Mouse (Mus musculus): Measurements from ENCODE around the gene Trmt112. TPM values are rescaled to one million over a fixed set of nuclear protein-coding genes. Genes with fewer than 3 reads are reported as not detected.

The Trmt112 gene
- polyA plus RNA-seq, 1 experiment from 2014 or later: 155 TPM

GRCm38 (mm10) chr19:6921647-6922567, 12.4 kb downstream of the Trmt112 start, which contains the start of gene Esrra:
TSS of gene Esrra (minus strand) at chr19:6921813.
- DNase-seq (ENCODE audit: extremely low spot score, low spot score): peak; percentile 100
- H3K4me3 ChIP-seq: peak within 1 kb of the TSS; percentile 81
- peaks cover 3% of the 10 kb centered on the region; the same call in 1 of the 2 replicates for H3K36me3 ChIP-seq (replicated peaks)
- H3K4me1 ChIP-seq: peaks cover 49% of the 10 kb centered on the region
- peak within 1 kb of the TSS; percentile 94 for H3K27ac ChIP-seq
- 0 out of 2 replicates have a peak, but pooled peaks cover 3% of the 10 kb centered on the region for H3K9me3 ChIP-seq
- peaks cover 49% of the 10 kb centered on the region for H3K27me3 ChIP-seq (ENCODE audit: poor library complexity, severe bottlenecking)
- WGBS: 1% methylated on average over 66 of the region's 66 CpGs

- peaks cover 61% of the 10 kb centered on the region for H3K27me3 ChIP-seq (ENCODE audit: poor library complexity, severe bottlenecking)
- H3K9me3 ChIP-seq: 0 out of 2 replicates have a peak, but pooled peaks cover 3% of the 10 kb centered on the region
- DNase-seq (ENCODE audit: extremely low spot score, low spot score): no peak
- H3K4me3 ChIP-seq: peak overlapping the region; percentile 81; the same call in 1 of the 2 replicates
- peaks cover 59% of the 10 kb centered on the region for H3K4me1 ChIP-seq
- H3K36me3 ChIP-seq (replicated peaks): peaks cover 2% of the 10 kb centered on the region; the same call in 1 of the 2 replicates
- WGBS: 59% methylated on average over 6 of the region's 6 CpGs
- H3K27ac ChIP-seq: no peak overlapping the region
Measured at GRCm38 (mm10) chr19:6922901-6923735, 13.6 kb downstream of the Trmt112 start.

GRCm38 (mm10) chr19:6924461-6925306, 15.2 kb downstream of the Trmt112 start:
- Histone ChIP-seq H3K27me3 (ENCODE audit: poor library complexity, severe bottlenecking) (peaks cover 77% of the 10 kb centered on the region), H3K4me1 (peaks cover 61% of the 10 kb centered on the region), H3K9me3 (0 out of 2 replicates have a peak, but pooled peaks cover 3% of the 10 kb centered on the region), H3K27ac (no peak overlapping the region), H3K4me3 (peak overlapping the region; percentile 27), H3K36me3 (replicated peaks) (no peaks in the 10 kb centered on the region; the same call in 1 of the 2 replicates)
- 3% methylated on average over 39 of the region's 39 CpGs for WGBS
- DNase-seq (ENCODE audit: extremely low spot score, low spot score): peak; percentile 74

GRCm38 (mm10) chr19:6925307-6925573, 15.7 kb downstream of the Trmt112 start, which contains the start of gene Catsperz:
TSS of gene Catsperz (minus strand) at chr19:6925380.
- Histone ChIP-seq H3K27ac (no peak within 1 kb of the TSS), H3K9me3 (0 out of 2 replicates have a peak, but pooled peaks cover 3% of the 10 kb centered on the region), H3K36me3 (replicated peaks) (no peaks in the 10 kb centered on the region; the same call in 1 of the 2 replicates), H3K27me3 (ENCODE audit: poor library complexity, severe bottlenecking) (peaks cover 82% of the 10 kb centered on the region), H3K4me1 (peaks cover 55% of the 10 kb centered on the region), H3K4me3 (peak within 1 kb of the TSS; percentile 27)
- 7% methylated on average over 9 of the region's 9 CpGs for WGBS
- no peak for DNase-seq (ENCODE audit: extremely low spot score, low spot score)

DNA sequence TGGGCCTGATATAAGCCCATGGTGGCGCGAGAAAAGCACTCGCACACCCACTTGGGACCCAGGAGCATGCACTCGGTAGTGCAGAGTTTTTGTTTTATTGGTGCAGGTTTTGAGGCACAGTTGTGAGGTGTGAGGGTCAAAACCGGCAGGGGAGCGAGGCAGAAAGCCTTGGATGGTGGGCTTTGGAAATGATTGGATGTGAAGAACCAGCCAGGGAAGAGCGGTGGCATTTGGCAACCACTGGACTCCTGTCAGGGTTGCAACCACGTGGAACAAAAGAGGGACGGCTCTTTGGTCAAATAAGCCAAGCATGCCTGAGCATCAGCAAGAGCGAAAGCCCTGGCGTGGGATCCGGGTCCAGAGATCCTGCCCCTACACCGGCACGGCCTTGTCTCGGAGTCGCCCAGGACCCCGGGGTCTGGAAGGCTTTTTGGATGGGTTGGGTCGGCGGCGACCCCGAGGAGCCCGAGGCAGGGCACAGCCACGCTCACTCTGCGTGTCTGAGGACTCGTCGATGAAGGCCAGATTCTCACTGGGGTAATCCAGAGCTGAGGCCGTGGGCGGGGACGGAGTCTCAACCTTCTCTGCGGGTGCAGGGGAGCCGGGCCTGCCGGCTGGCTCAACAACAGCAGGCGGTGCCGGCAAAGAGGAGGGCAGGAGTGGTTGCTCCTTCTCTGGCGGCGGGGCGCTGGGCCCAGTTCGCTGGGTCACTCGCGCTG, 16.3 kb downstream of the Trmt112 start:
- Histone ChIP-seq H3K36me3 (replicated peaks) (no peaks in the 10 kb centered on the region), H3K4me1 (peaks cover 50% of the 10 kb centered on the region), H3K27ac (no peak overlapping the region), H3K9me3 (0 out of 2 replicates have a peak, but pooled peaks cover 3% of the 10 kb centered on the region), H3K4me3 (peak overlapping the region; percentile 27; the same call in 1 of the 2 replicates), H3K27me3 (ENCODE audit: poor library complexity, severe bottlenecking) (peaks cover 87% of the 10 kb centered on the region)
- DNase-seq (ENCODE audit: extremely low spot score, low spot score): no peak
- 3% methylated on average over 40 of the region's 40 CpGs for WGBS

GRCm38 (mm10) chr19:6926559-6927255, 17.2 kb downstream of the Trmt112 start:
- 10% methylated on average over 26 of the region's 26 CpGs for WGBS
- peaks cover 97% of the 10 kb centered on the region for H3K27me3 ChIP-seq (ENCODE audit: poor library complexity, severe bottlenecking)
- no peaks in the 10 kb centered on the region for H3K36me3 ChIP-seq (replicated peaks)
- no peak overlapping the region for H3K27ac ChIP-seq
- no peak for DNase-seq (ENCODE audit: extremely low spot score, low spot score)
- H3K4me3 ChIP-seq: peak overlapping the region; percentile 43
- 0 out of 2 replicates have a peak, but pooled peaks cover 3% of the 10 kb centered on the region for H3K9me3 ChIP-seq
- H3K4me1 ChIP-seq: peaks cover 47% of the 10 kb centered on the region

- Histone ChIP-seq H3K27me3 (ENCODE audit: poor library complexity, severe bottlenecking) (peaks cover 100% of the 10 kb centered on the region), H3K4me1 (peaks cover 40% of the 10 kb centered on the region), H3K4me3 (no peak overlapping the region), H3K9me3 (0 out of 2 replicates have a peak, but pooled peaks cover 3% of the 10 kb centered on the region), H3K36me3 (replicated peaks) (no peaks in the 10 kb centered on the region), H3K27ac (no peak overlapping the region)
- DNase-seq (ENCODE audit: extremely low spot score, low spot score): no peak
- 10% methylated on average over 9 of the region's 9 CpGs for WGBS
Measured at GRCm38 (mm10) chr19:6928080-6928479, 18.6 kb downstream of the Trmt112 start.

GRCm38 (mm10) chr19:6931002-6931401, 21.5 kb downstream of the Trmt112 start:
- Histone ChIP-seq H3K9me3 (0 out of 2 replicates have a peak, but pooled peaks cover 2% of the 10 kb centered on the region), H3K4me1 (peaks cover 39% of the 10 kb centered on the region), H3K36me3 (replicated peaks) (no peaks in the 10 kb centered on the region), H3K27me3 (ENCODE audit: poor library complexity, severe bottlenecking) (peaks cover 100% of the 10 kb centered on the region), H3K4me3 (no peak overlapping the region), H3K27ac (no peak overlapping the region)
- WGBS: 0% methylated on average over 2 of the region's 2 CpGs
- no peak for DNase-seq (ENCODE audit: extremely low spot score, low spot score)

DNA sequence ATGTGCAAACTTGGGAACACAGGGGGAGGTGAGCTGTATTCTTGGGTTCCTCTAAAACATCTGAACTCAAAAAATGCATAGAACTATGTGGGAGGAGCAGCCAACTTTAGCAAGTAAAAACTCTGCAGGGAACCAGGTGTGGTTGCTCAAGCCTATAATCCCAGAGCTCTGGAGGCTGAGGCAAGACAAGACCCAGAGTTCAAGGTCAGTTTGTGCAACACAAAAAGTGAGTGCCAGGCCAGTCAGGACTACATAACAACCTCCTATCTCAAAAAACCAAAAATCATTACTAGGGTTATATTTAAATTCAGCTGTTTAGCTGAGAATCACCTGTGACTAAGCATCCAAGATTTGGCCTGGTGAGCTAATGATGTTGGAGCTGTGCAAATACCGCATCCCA, 22.5 kb downstream of the Trmt112 start:
- H3K27me3 ChIP-seq (ENCODE audit: poor library complexity, severe bottlenecking): peaks cover 95% of the 10 kb centered on the region
- H3K36me3 ChIP-seq (replicated peaks): no peaks in the 10 kb centered on the region
- H3K27ac ChIP-seq: no peak overlapping the region
- no peaks in the 10 kb centered on the region for H3K9me3 ChIP-seq
- WGBS: 44% methylated on average over 1 of the region's 1 CpGs
- H3K4me3 ChIP-seq: no peak overlapping the region
- H3K4me1 ChIP-seq: peaks cover 32% of the 10 kb centered on the region
- no peak for DNase-seq (ENCODE audit: extremely low spot score, low spot score)

- no peak for DNase-seq (ENCODE audit: extremely low spot score, low spot score)
- peaks cover 90% of the 10 kb centered on the region for H3K27me3 ChIP-seq (ENCODE audit: poor library complexity, severe bottlenecking)
- H3K9me3 ChIP-seq: no peaks in the 10 kb centered on the region
- peaks cover 23% of the 10 kb centered on the region for H3K4me1 ChIP-seq
- H3K4me3 ChIP-seq: peak overlapping the region; percentile 47; the same call in 1 of the 2 replicates
- H3K36me3 ChIP-seq (replicated peaks): 0 out of 2 replicates have a peak, but pooled peaks cover 3% of the 10 kb centered on the region
- H3K27ac ChIP-seq: no peak overlapping the region
- 11% methylated on average over 4 of the region's 4 CpGs for WGBS
Measured at GRCm38 (mm10) chr19:6933102-6933435, 23.6 kb downstream of the Trmt112 start.

All from forebrain, embryonic 10.5 days (tissue).